ENCODE assay signal across 8 mouse cellular contexts in the genomic region with DNA sequence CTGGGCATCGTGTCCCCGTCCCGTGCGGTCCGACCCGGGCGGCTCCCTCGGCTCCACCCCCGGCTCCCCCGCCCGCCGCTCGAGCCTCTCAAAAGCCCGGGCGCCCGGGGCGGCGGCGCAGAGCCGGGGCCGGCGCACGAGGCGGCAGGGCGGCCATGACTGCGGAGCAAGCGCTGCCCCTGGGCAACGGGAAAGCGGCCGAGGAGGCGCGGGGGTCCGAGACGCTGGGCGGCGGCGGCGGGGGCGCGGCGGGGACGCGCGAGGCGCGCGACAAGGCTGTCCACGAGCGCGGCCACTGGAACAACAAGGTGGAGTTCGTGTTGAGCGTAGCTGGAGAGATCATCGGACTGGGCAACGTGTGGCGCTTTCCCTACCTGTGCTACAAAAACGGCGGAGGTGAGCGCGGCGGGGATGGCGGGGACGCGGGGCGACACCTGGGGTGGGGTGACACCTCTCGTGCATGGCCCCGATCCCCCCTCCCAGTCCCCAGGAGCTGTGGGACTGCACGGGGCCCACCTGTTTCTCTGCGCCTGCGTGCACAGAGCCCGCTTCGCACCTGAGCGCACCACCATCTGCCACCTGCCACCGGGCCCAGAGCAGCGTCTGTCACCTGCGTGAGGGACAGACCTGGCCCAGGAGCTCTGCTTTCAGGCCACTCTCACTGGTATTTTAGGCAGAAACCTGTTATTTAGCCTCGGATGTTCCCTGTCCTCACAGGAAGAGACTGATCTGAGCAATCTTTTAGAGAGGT. TPM values are rescaled to one million over a fixed set of nuclear protein-coding genes. Genes with fewer than 3 reads are reported as not detected.
A peak's percentile ranks its signal among the peaks of the same experiment; 100 is the strongest.
DNase-seq lines count a peak whose midpoint lies in the region; ATAC-seq lines count a peak whose summit lies in the region.

TSS of gene Slc6a11 (plus strand) at position 120 of the 751 bp plus-strand sequence.

- H3K36me3 ChIP-seq in lung, embryonic 16.5 days (ENCODE audit: control insufficient read depth, insufficient read depth, low read length) = no peaks in the 10 kb centered on the region
- peaks cover 2% of the 10 kb centered on the region; the same call in 1 of the 2 replicates for H3K36me3 ChIP-seq in hindbrain, embryonic 13.5 days

- H3K27me3 ChIP-seq in lung, embryonic 16.5 days (ENCODE audit: control insufficient read depth, insufficient read depth, low read depth, low read length) = peaks cover 29% of the 10 kb centered on the region
- H3K27me3 ChIP-seq in hindbrain, embryonic 13.5 days = peaks cover 70% of the 10 kb centered on the region

- H3K4me1 ChIP-seq in lung, embryonic 16.5 days (replicated peaks; ENCODE audit: control insufficient read depth, insufficient read depth, low read length) = no peaks in the 10 kb centered on the region; the same call in 1 of the 2 replicates
- H3K4me1 ChIP-seq in hindbrain, embryonic 13.5 days (replicated peaks) = peaks cover 20% of the 10 kb centered on the region

- no peak within 1 kb of the TSS for H3K27ac ChIP-seq in lung, embryonic 16.5 days (ENCODE audit: low read length)
- no peak within 1 kb of the TSS for H3K27ac ChIP-seq in hindbrain, embryonic 13.5 days

- peak within 1 kb of the TSS; percentile 63 for H3K4me2 ChIP-seq in lung, embryonic 16.5 days (ENCODE audit: low read depth, low read length)
- peak within 1 kb of the TSS; percentile 94 for H3K4me2 ChIP-seq in hindbrain, embryonic 13.5 days

- ATAC-seq in lung, embryonic 16.5 days (ENCODE audit: low read depth) = no peak
- peak; percentile 69 for ATAC-seq in hindbrain, embryonic 13.5 days (ENCODE audit: low FRiP score)
- ATAC-seq in megakaryocyte, adult 5-6 weeks (ENCODE audit: poor library complexity, severe bottlenecking) = no peak

- no peaks in the 10 kb centered on the region for H3K9me3 ChIP-seq in lung, embryonic 16.5 days (ENCODE audit: control insufficient read depth, low read length)
- no peaks in the 10 kb centered on the region for H3K9me3 ChIP-seq in hindbrain, embryonic 13.5 days

- WGBS in lung, embryonic 16.5 days = 4% methylated on average over 44 of the region's 76 CpGs
- WGBS in hindbrain, embryonic 13.5 days = 5% methylated on average over 61 of the region's 76 CpGs

- H3K9ac ChIP-seq in lung, embryonic 16.5 days (ENCODE audit: low read length) = no peak within 1 kb of the TSS
- peak within 1 kb of the TSS; percentile 79 for H3K9ac ChIP-seq in hindbrain, embryonic 13.5 days

- peak within 1 kb of the TSS; percentile 40 for H3K4me3 ChIP-seq in lung, embryonic 16.5 days (ENCODE audit: low read length)
- peak within 1 kb of the TSS; percentile 60 for H3K4me3 ChIP-seq in hindbrain, embryonic 13.5 days

- peak; percentile 8 for DNase-seq in cerebellum, adult 8-10 months
- DNase-seq in cerebellum, adult 11-12 months = no peak
- no peak for DNase-seq in lung, postnatal 4 days
- DNase-seq in mesoderm, embryonic 11.5 days (ENCODE audit: low read depth, low spot score) = peak; percentile 12
- no peak for DNase-seq in thymus, postnatal 0 days (ENCODE audit: low spot score)

RNA-seq across cellular contexts. Expression of gene Slc6a11, which starts in this region (rescaled TPM):
- 0.08 and 0.28 TPM in 2 replicates for polyA plus RNA-seq in lung, embryonic 16.5 days (2015; fragmentation: Nextera tagmentation; extraction: Ambion mirVana)
- polyA plus RNA-seq in hindbrain, embryonic 13.5 days (2015; fragmentation: Nextera tagmentation; extraction: Ambion mirVana) = 19.9 and 22.0 TPM in 2 replicates
- not detected in 2 replicates for total RNA-seq in megakaryocyte, adult 5-6 weeks (2015)
- not detected in 2 replicates for total RNA-seq in megakaryocyte, adult 5-6 weeks (2017)
- 0.04 and 0.09 TPM in 2 replicates for polyA plus RNA-seq in thymus, postnatal 0 days (2015; fragmentation: Nextera tagmentation; extraction: Ambion mirVana)

Comparison
In these comparisons a context has a peak if more than half of its experiments do, and no peak if none do; other contexts are left out.
1. RNA of gene Slc6a11 (polyA plus RNA-seq): 19.9 to 22.0 TPM in hindbrain, embryonic 13.5 days; 0.04 to 0.09 TPM in thymus, postnatal 0 days and 0.08 to 0.28 TPM in lung, embryonic 16.5 days; every median in the first group is over 10 times any median in the second.
2. DNase-seq: peak in cerebellum, adult 8-10 months (single experiment) and mesoderm, embryonic 11.5 days (single experiment); none in cerebellum, adult 11-12 months (single experiment), lung, postnatal 4 days (0 of 2) and thymus, postnatal 0 days (single experiment).